Mouse (Mus musculus) heart, embryonic 11.5 days (tissue): ENCODE data around the gene Cbfa2t3. TPM values are rescaled to one million over a fixed set of nuclear protein-coding genes. Genes with fewer than 3 reads are reported as not detected.

Experiments used
- ATAC-seq: fragments of 200-750 bp; cut with Nextera tagmentation; replicated peaks from 2 replicates; pipeline ENCODE4 v1.8.0; 2017; ENCODE audit warnings: moderate library complexity; ENCODE audit not compliant: insufficient number of reproducible peaks, low FRiP score, low TSS enrichment
- H3K27ac ChIP-seq: fragments of 300-500 bp; sonication (generic); 2 replicates; pipeline ENCODE4 v1.5.1; 2014; ENCODE audit warnings: mild to moderate bottlenecking, low read depth, low read length
- H3K27me3 ChIP-seq: fragments of 300-500 bp; sonication (generic); 2 replicates; pipeline ENCODE4 v1.6.1; 2014; ENCODE audit warnings: mild to moderate bottlenecking, low read length, mixed read lengths; ENCODE audit not compliant: control insufficient read depth, insufficient read depth
- H3K36me3 ChIP-seq: fragments of 300-500 bp; sonication (generic); 2 replicates; pipeline ENCODE4 v1.6.1; 2014; ENCODE audit warnings: mild to moderate bottlenecking, low read length, moderate library complexity, mixed read lengths; ENCODE audit not compliant: control insufficient read depth, insufficient read depth
- H3K4me1 ChIP-seq: fragments of 300-500 bp; sonication (generic); 2 replicates; pipeline ENCODE4 v1.6.1; 2014; ENCODE audit warnings: low read length; ENCODE audit not compliant: control insufficient read depth, insufficient read depth
- H3K4me2 ChIP-seq: fragments of 300-500 bp; sonication (generic); 2 replicates; pipeline ENCODE4 v1.6.1; 2014; ENCODE audit warnings: mild to moderate bottlenecking, moderate library complexity
- H3K4me3 ChIP-seq: fragments of 300-500 bp; sonication (generic); 2 replicates; pipeline ENCODE4 v1.5.1; 2014; ENCODE audit warnings: low read depth, low read length
- H3K9ac ChIP-seq: fragments of 300-500 bp; sonication (generic); 2 replicates; pipeline ENCODE4 v1.6.1; 2014; ENCODE audit warnings: mild to moderate bottlenecking, low read depth, low read length, moderate library complexity
- H3K9me3 ChIP-seq: fragments of 300-500 bp; sonication (generic); replicated peaks from 2 replicates; pipeline ENCODE4 v1.6.1; 2016; ENCODE audit warnings: low read length; ENCODE audit not compliant: control insufficient read depth
- WGBS: fragments of 180-500 bp; shearing (Covaris S2); extraction: QIAGEN DNeasy Blood & Tissue Kit; methylation state at CpG from one replicate; pipeline ENCODE4 v1.1.7; 2014; ENCODE audit not compliant: insufficient replicate concordance; 5-methylcytosine and 5-hydroxymethylcytosine counted together
- polyA plus RNA-seq: library from polyadenylated mRNA; unstranded; fragments of >200 nt; fragmentation: Nextera tagmentation; extraction: Ambion mirVana; gene quantifications from 2 replicates; pipeline ENCODE4 v1.2.1, GENCODE M21; 2014

Cbfa2t3 gene
- polyA plus RNA-seq, 1 experiment from 2014 or later = 5.2 TPM

GRCm38 (mm10) chr8:122600666-122601065, 98.2 kb downstream of the Cbfa2t3 start:
- H3K27me3 ChIP-seq = no peaks in the 10 kb centered on the region
- no peak overlapping the region for H3K4me2 ChIP-seq
- H3K36me3 ChIP-seq = no peaks in the 10 kb centered on the region; the same call in 1 of the 2 replicates
- 93% methylated on average over 9 of the region's 9 CpGs for WGBS
- no peak overlapping the region for H3K27ac ChIP-seq
- ATAC-seq = no peak
- H3K9ac ChIP-seq = no peak overlapping the region
- peaks cover 7% of the 10 kb centered on the region for H3K4me1 ChIP-seq
- no peak overlapping the region for H3K4me3 ChIP-seq
- H3K9me3 ChIP-seq = no peaks in the 10 kb centered on the region

- no peak for ATAC-seq
- WGBS = 52% methylated on average over 4 of the region's 4 CpGs
Measured at GRCm38 (mm10) chr8:122596031-122596430, 102.9 kb downstream of the Cbfa2t3 start.

GRCm38 (mm10) chr8:122593783-122594507, 105.0 kb downstream of the Cbfa2t3 start:
- Histone ChIP-seq H3K27me3 (peaks cover 3% of the 10 kb centered on the region; the same call in 1 of the 2 replicates), H3K9me3 (no peaks in the 10 kb centered on the region), H3K4me3 (no peak overlapping the region), H3K36me3 (no peaks in the 10 kb centered on the region; the same call in 1 of the 2 replicates), H3K4me2 (no peak overlapping the region), H3K4me1 (peaks cover 9% of the 10 kb centered on the region), H3K27ac (no peak overlapping the region), H3K9ac (no peak overlapping the region)
- WGBS = 59% methylated on average over 19 of the region's 19 CpGs
- no peak for ATAC-seq

More at GRCm38 (mm10) chr8:122596031-122596430, 102.9 kb downstream of the Cbfa2t3 start:
- Histone ChIP-seq H3K9me3 (no peaks in the 10 kb centered on the region), H3K27me3 (peaks cover 3% of the 10 kb centered on the region; the same call in 1 of the 2 replicates), H3K36me3 (no peaks in the 10 kb centered on the region; the same call in 1 of the 2 replicates), H3K4me1 (peaks cover 9% of the 10 kb centered on the region), H3K9ac (no peak overlapping the region), H3K27ac (no peak overlapping the region), H3K4me3 (no peak overlapping the region), H3K4me2 (no peak overlapping the region)

DNA sequence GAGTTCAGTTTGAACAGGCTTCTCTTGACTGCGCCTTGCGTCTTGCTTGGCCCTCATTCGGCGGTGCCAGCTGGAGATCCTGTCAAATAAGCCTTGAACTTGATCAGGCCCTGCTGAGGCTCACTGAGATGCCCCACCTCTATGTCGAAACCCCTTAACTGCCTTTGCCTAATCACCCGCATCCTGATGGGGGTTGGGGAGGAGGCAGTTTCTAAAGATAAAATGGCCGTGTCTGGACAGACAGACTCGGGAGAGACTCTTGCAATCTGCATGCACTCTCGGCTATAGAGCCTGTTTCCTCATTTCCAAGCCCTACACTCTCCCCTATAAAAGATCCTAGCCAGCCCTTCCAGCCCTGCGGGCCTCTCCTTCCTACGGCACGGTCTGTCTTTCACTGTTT, 105.7 kb downstream of the Cbfa2t3 start:
- WGBS = 47% methylated on average over 12 of the region's 12 CpGs

DNA sequence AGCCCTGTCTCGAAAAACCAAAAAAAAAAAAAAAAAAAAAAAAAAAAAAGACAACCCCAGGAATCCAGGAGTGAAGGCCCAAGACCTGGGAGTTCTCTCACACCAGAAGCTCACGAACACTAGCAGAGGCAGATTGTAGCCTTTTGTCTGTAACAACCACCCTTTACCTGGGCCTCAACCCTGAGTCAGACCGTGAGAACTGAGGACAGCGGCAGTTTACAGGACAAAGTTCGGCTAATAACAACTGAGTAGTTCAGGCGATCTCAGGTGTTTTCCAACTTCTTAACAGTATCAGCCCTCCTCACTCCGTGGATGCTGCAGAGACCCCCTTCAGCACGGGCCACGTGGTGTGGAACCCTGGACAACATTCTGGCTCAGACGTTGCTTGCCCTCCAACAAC, 112.2 kb downstream of the Cbfa2t3 start:
- Histone ChIP-seq H3K36me3 (no peaks in the 10 kb centered on the region), H3K9me3 (no peaks in the 10 kb centered on the region), H3K4me1 (0 out of 2 replicates have a peak, but pooled peaks cover 2% of the 10 kb centered on the region), H3K4me2 (no peak overlapping the region), H3K27ac (no peak overlapping the region), H3K9ac (no peak overlapping the region), H3K4me3 (no peak overlapping the region), H3K27me3 (no peaks in the 10 kb centered on the region)
- ATAC-seq = no peak
- WGBS = 82% methylated on average over 10 of the region's 10 CpGs

More for the DNA sequence above, 105.7 kb downstream of the Cbfa2t3 start:
- Histone ChIP-seq H3K4me3 (no peak overlapping the region), H3K4me1 (peaks cover 9% of the 10 kb centered on the region), H3K27me3 (peaks cover 3% of the 10 kb centered on the region; the same call in 1 of the 2 replicates), H3K36me3 (no peaks in the 10 kb centered on the region; the same call in 1 of the 2 replicates), H3K9ac (no peak overlapping the region), H3K9me3 (no peaks in the 10 kb centered on the region), H3K4me2 (no peak overlapping the region), H3K27ac (no peak overlapping the region)
- no peak for ATAC-seq

- H3K9me3 ChIP-seq = no peaks in the 10 kb centered on the region
- H3K4me2 ChIP-seq = no peak overlapping the region
- no peaks in the 10 kb centered on the region for H3K36me3 ChIP-seq
- H3K27me3 ChIP-seq = no peaks in the 10 kb centered on the region
- ATAC-seq = no peak
- no peak overlapping the region for H3K9ac ChIP-seq
- WGBS = 72% methylated on average over 7 of the region's 7 CpGs
- no peak overlapping the region for H3K4me3 ChIP-seq
- H3K4me1 ChIP-seq = 0 out of 2 replicates have a peak, but pooled peaks cover 2% of the 10 kb centered on the region
- no peak overlapping the region for H3K27ac ChIP-seq
Measured at GRCm38 (mm10) chr8:122586171-122586570, 112.7 kb downstream of the Cbfa2t3 start.

DNA sequence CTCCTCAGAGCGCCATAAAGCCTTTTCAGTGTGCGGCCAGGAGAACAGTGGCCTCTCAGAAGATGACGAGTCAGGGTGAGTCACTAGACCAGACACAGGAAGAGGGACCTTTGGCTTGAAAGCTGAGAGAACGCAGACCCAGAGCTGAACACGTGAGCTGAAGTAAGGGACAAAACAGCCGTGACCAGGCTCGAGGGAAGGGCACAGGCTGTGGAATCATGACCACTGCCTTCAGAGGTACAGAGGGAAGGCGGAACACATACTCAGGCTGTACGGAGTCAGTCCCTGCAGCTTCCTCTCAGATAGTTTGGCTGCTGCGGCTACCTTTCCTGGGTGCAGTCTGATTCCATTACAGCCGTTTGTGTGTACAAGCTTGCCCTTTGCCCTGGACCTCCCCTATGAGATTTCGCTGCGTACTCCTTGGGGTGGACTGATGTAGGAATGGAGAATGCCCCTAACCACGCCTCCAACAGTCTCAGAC, 113.5 kb downstream of the Cbfa2t3 start:
- WGBS = 49% methylated on average over 14 of the region's 14 CpGs
- Histone ChIP-seq H3K27ac (no peak overlapping the region), H3K36me3 (no peaks in the 10 kb centered on the region), H3K4me1 (0 out of 2 replicates have a peak, but pooled peaks cover 2% of the 10 kb centered on the region), H3K4me3 (no peak overlapping the region), H3K9ac (no peak overlapping the region), H3K9me3 (no peaks in the 10 kb centered on the region), H3K27me3 (no peaks in the 10 kb centered on the region), H3K4me2 (no peak overlapping the region)
- ATAC-seq = no peak

DNA sequence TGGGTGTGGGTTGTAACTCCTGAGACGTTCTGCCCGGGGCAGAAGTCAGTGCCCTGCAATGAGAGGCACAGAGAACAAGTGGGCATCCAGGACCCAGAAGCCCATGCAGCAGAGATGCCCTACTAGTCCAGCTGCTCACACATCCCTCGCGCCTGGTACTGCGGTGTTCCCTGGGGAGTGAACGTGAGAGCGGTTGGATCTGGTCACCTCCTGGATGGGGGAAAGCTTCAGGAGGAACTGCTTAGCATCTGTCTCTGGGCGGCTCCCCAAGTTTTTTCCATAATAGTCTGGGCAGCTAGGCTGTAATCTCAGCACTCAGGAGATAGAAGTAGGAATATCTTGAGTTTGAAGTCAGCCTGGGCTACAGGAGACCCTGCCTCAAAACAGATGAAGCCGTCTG, 113.9 kb downstream of the Cbfa2t3 start:
- Histone ChIP-seq H3K4me2 (no peak overlapping the region), H3K27ac (no peak overlapping the region), H3K27me3 (no peaks in the 10 kb centered on the region), H3K4me1 (peaks cover 2% of the 10 kb centered on the region; the same call in 1 of the 2 replicates), H3K4me3 (no peak overlapping the region), H3K9me3 (no peaks in the 10 kb centered on the region), H3K36me3 (no peaks in the 10 kb centered on the region), H3K9ac (no peak overlapping the region)
- no peak for ATAC-seq
- 67% methylated on average over 9 of the region's 9 CpGs for WGBS
